Comparison of ENCODE assay signal across 8 mouse cellular contexts in genomic region chr9:43944816-43945741, GRCm38 (mm10).
DNase-seq lines count a peak whose midpoint lies in the region; ATAC-seq and TF ChIP-seq lines count a peak whose summit lies in the region.
"Had no signal": no experiment of that assay in that cellular context is flagged by ENCODE, and none has a peak within 500 bp of the region (broad histone marks: within the 10 kb centered on the region; RNA-seq: fewer than 3 reads in every experiment).

No protein-coding gene starts in this region.

- H3K4me3 ChIP-seq in left cerebral cortex, adult 2 months, result no peak overlapping the region
- H3K4me3 ChIP-seq in liver, embryonic 13.5 days (replicated peaks), result no peak overlapping the region
- H3K4me3 ChIP-seq in forebrain, embryonic 16.5 days (replicated peaks; ENCODE audit: low read length), result no peak overlapping the region

- no peak for TF ChIP-seq CTCF in left cerebral cortex, adult 2 months (IDR thresholded peaks at IDR 0.05)
- no peak for TF ChIP-seq CTCF in brain, embryonic 14.5 days (IDR thresholded peaks at IDR 0.05; ENCODE audit: borderline replicate concordance, extremely low read depth, insufficient read depth, insufficient read length)

- H3K27me3 ChIP-seq in liver, embryonic 13.5 days, result no peaks in the 10 kb centered on the region
- H3K27me3 ChIP-seq in forebrain, embryonic 16.5 days (replicated peaks; ENCODE audit: control insufficient read depth, insufficient read depth, low read length), result no peaks in the 10 kb centered on the region

- WGBS in liver, embryonic 13.5 days (ENCODE audit: insufficient replicate concordance), result 49% methylated on average over 13 of the region's 13 CpGs
- 81% methylated on average over 13 of the region's 13 CpGs for WGBS in forebrain, embryonic 16.5 days

- peak; percentile 74; the same call in 1 of the 2 replicates for ATAC-seq in liver, embryonic 13.5 days (ENCODE audit: low read depth)
- no peak for ATAC-seq in forebrain, embryonic 16.5 days

- no peak for DNase-seq in left cerebral cortex, adult 2 months (ENCODE audit: extremely low spot score in 1 of 2, low spot score in 2 of 2)
- DNase-seq in left cerebral cortex, postnatal 14 days (ENCODE audit: low spot score in 2 of 2), result no peak
- peak; percentile 41 for DNase-seq in brain, embryonic 14.5 days (ENCODE audit: low read depth)
- DNase-seq in gastrocnemius, postnatal 25 days, result peak; percentile 15
- DNase-seq in liver, embryonic 13.5 days, result no peak
- no peak for DNase-seq in thymus, adult 18-20 months
- DNase-seq: lung, postnatal 36 days had no signal

- H3K9me3 ChIP-seq in liver, embryonic 13.5 days (replicated peaks), result no peaks in the 10 kb centered on the region
- H3K9me3 ChIP-seq in forebrain, embryonic 16.5 days (ENCODE audit: control insufficient read depth, low read length), result no peaks in the 10 kb centered on the region

- intact Hi-C loops in left cerebral cortex, adult 2 months (cut with DNase I), result no loop called here
- intact Hi-C loops in left cerebral cortex, postnatal 14 days (cut with DNase I), result no loop called here

- H3K9ac ChIP-seq in liver, embryonic 13.5 days, result no peak overlapping the region
- no peak overlapping the region for H3K9ac ChIP-seq in forebrain, embryonic 16.5 days (replicated peaks; ENCODE audit: low read depth, low read length)

- H3K4me2 ChIP-seq in liver, embryonic 13.5 days, result no peak overlapping the region
- no peak overlapping the region for H3K4me2 ChIP-seq in forebrain, embryonic 16.5 days (ENCODE audit: low read length)

- TF ChIP-seq POLR2A in brain, embryonic 14.5 days (IDR thresholded peaks at IDR 0.05; ENCODE audit: borderline replicate concordance, extremely low read depth, insufficient read depth, insufficient read length, poor library complexity, severe bottlenecking), result no peak

- H3K27ac ChIP-seq in left cerebral cortex, adult 2 months, result peak overlapping the region; percentile 44
- H3K27ac ChIP-seq in liver, embryonic 13.5 days, result 0 out of 2 replicates have a peak overlapping the region, but pooled peaks have one; percentile 13
- H3K27ac ChIP-seq in forebrain, embryonic 16.5 days (ENCODE audit: low read length), result no peak overlapping the region

- 0 out of 2 replicates have a peak, but pooled peaks cover 10% of the 10 kb centered on the region for H3K4me1 ChIP-seq in liver, embryonic 13.5 days (replicated peaks)
- peaks cover 9% of the 10 kb centered on the region for H3K4me1 ChIP-seq in forebrain, embryonic 16.5 days (replicated peaks; ENCODE audit: control insufficient read depth, insufficient read depth, low read length)

- H3K36me3 ChIP-seq in liver, embryonic 13.5 days, result no peaks in the 10 kb centered on the region
- no peaks in the 10 kb centered on the region for H3K36me3 ChIP-seq in forebrain, embryonic 16.5 days (ENCODE audit: control insufficient read depth, insufficient read depth)

Comparison
In these comparisons a context has a peak if more than half of its experiments do, and no peak if none do; other contexts are left out.
1. DNase-seq: peak in brain, embryonic 14.5 days (single experiment) and gastrocnemius, postnatal 25 days (single experiment); none in left cerebral cortex, adult 2 months (0 of 2), left cerebral cortex, postnatal 14 days (0 of 2), liver, embryonic 13.5 days (single experiment) and thymus, adult 18-20 months (0 of 2).